Mouse (Mus musculus) CH12.LX (cell line): ENCODE measurements around the gene Eml2. TPM values are rescaled to one million over a fixed set of nuclear protein-coding genes. Genes with fewer than 3 reads are reported as not detected.

ENCODE experiments used
- DNase-seq: peaks from one replicate; pipeline ENCODE4 v3.0.0-alpha.2; 2013; ENCODE audit errors: extremely low read depth
- H3K27ac ChIP-seq: 2 replicates; pipeline ENCODE4 v1.5.1; 2012; ENCODE audit warnings: low read depth, mild to moderate bottlenecking, control low read depth, moderate library complexity; ENCODE audit not compliant: insufficient read depth
- H3K27me3 ChIP-seq: replicated peaks from 2 replicates; pipeline ENCODE3; 2012; ENCODE audit warnings: inconsistent platforms
- H3K36me3 ChIP-seq, 2 experiments: replicated peaks in 1 of 2; 2 replicates each; pipeline versions ENCODE3 to v1.6.1; 2012; ENCODE audit warnings: inconsistent platforms in 1 of 2, low read length in 1 of 2, mild to moderate bottlenecking in 1 of 2, mixed read lengths in 1 of 2, moderate library complexity in 1 of 2; ENCODE audit not compliant: control insufficient read depth in 1 of 2, insufficient read depth in 1 of 2
- H3K4me1 ChIP-seq, 2 experiments: 2 replicates each; pipeline ENCODE4 v1.6.1; 2012; ENCODE audit warnings: inconsistent platforms in 1 of 2, moderate library complexity in 1 of 2; ENCODE audit not compliant: insufficient read depth in 2 of 2, control insufficient read depth in 1 of 2
- H3K4me2 ChIP-seq: 2 replicates; pipeline ENCODE4 v1.6.1; 2012; ENCODE audit warnings: low read depth, mild to moderate bottlenecking, control low read depth; ENCODE audit not compliant: poor library complexity, insufficient read depth, severe bottlenecking
- H3K4me3 ChIP-seq, 3 experiments: fragments of 150-350 bp in 1 of 3; sonication (generic) in 1 of 3; replicated peaks in 1 of 3; 2 replicates each; pipeline versions ENCODE3 to v1.5.1; 2011 to 2012; ENCODE audit warnings: low read depth in 2 of 3, low read length in 2 of 3, mild to moderate bottlenecking in 2 of 3, moderate library complexity in 2 of 3, control low read depth in 1 of 3, improper control_type of control experiment in 1 of 3, inconsistent platforms in 1 of 3, mixed read lengths in 1 of 3; ENCODE audit not compliant: poor library complexity in 1 of 3
- H3K79me2 ChIP-seq: replicated peaks from 2 replicates; pipeline ENCODE4 v1.6.1; 2012; ENCODE audit warnings: mild to moderate bottlenecking, moderate library complexity; ENCODE audit not compliant: control insufficient read depth, poor library complexity, insufficient read depth, severe bottlenecking; ENCODE audit errors: extremely low read depth
- H3K9ac ChIP-seq: 2 replicates; pipeline ENCODE4 v1.6.1; 2012; ENCODE audit warnings: low read depth, mild to moderate bottlenecking, control low read depth, moderate library complexity; ENCODE audit not compliant: insufficient read depth
- H3K9me3 ChIP-seq: replicated peaks from 2 replicates; pipeline ENCODE3; 2012; ENCODE audit warnings: low read length, inconsistent platforms, mixed read lengths
- CHD1 ChIP-seq: IDR thresholded peaks from 2 replicates; pipeline ENCODE4 v1.6.1; 2012; ENCODE audit warnings: low read depth, low read length, improper control_type of control experiment, inconsistent platforms
- E2F4 ChIP-seq: IDR thresholded peaks from 2 replicates; pipeline ENCODE4 v1.6.1; 2011; ENCODE audit warnings: low read depth, low read length, improper control_type of control experiment; ENCODE audit not compliant: insufficient replicate concordance
- GABPA ChIP-seq: IDR thresholded peaks from 2 replicates; pipeline ENCODE4 v1.6.1; 2012; ENCODE audit warnings: low read depth, low read length, improper control_type of control experiment, inconsistent platforms; ENCODE audit not compliant: insufficient replicate concordance
- HCFC1 ChIP-seq: IDR thresholded peaks from 2 replicates; pipeline ENCODE4 v1.6.1; 2012; ENCODE audit warnings: low read depth, mild to moderate bottlenecking, inconsistent platforms, low read length, improper control_type of control experiment
- IRF4 ChIP-seq: IDR thresholded peaks from 2 replicates; pipeline ENCODE4 v1.6.1; 2014; ENCODE audit warnings: low read depth, mild to moderate bottlenecking, inconsistent platforms, low read length, improper control_type of control experiment
- MAZ ChIP-seq: IDR thresholded peaks from 2 replicates; pipeline ENCODE4 v1.6.1; 2012; ENCODE audit warnings: low read depth, mild to moderate bottlenecking, inconsistent platforms, low read length, improper control_type of control experiment, moderate library complexity
- MYC ChIP-seq: IDR thresholded peaks from 2 replicates; pipeline ENCODE4 v1.6.1; 2011; ENCODE audit warnings: low read depth, mild to moderate bottlenecking, improper control_type of control experiment, low read length
- PAX5 ChIP-seq: IDR thresholded peaks from 2 replicates; pipeline ENCODE4 v1.6.1; 2012; ENCODE audit warnings: low read length, inconsistent platforms, mixed read lengths
- POLR2A ChIP-seq: IDR thresholded peaks from 2 replicates; pipeline ENCODE4 v1.6.1; 2011; ENCODE audit warnings: low read depth, mild to moderate bottlenecking, improper control_type of control experiment, low read length
- POLR2AphosphoS2 ChIP-seq: IDR thresholded peaks from 2 replicates; pipeline ENCODE4 v1.6.1; 2011; ENCODE audit warnings: low read depth, low read length, improper control_type of control experiment
- RAD21 ChIP-seq: IDR thresholded peaks from 2 replicates; pipeline ENCODE4 v1.6.1; 2011; ENCODE audit warnings: low read depth, mild to moderate bottlenecking, low read length, improper control_type of control experiment, moderate library complexity
- RCOR1 ChIP-seq: conservative IDR thresholded peaks from 2 replicates; pipeline ENCODE4 v1.6.1; 2012; ENCODE audit warnings: low read depth, mild to moderate bottlenecking, inconsistent platforms, low read length, improper control_type of control experiment
- SIN3A ChIP-seq: IDR thresholded peaks from 2 replicates; pipeline ENCODE4 v1.6.1; 2012; ENCODE audit warnings: low read length, improper control_type of control experiment, inconsistent platforms
- TBP ChIP-seq: conservative IDR thresholded peaks from 2 replicates; pipeline ENCODE4 v1.6.1; 2011; ENCODE audit warnings: low read depth, low read length, improper control_type of control experiment
- TCF12 ChIP-seq: IDR thresholded peaks from 2 replicates; pipeline ENCODE4 v1.6.1; 2014; ENCODE audit warnings: low read depth, mild to moderate bottlenecking, inconsistent platforms, low read length, improper control_type of control experiment
- USF1 ChIP-seq: IDR thresholded peaks from 2 replicates; pipeline ENCODE4 v1.6.1; 2014; ENCODE audit warnings: low read depth, mild to moderate bottlenecking, inconsistent platforms, low read length, improper control_type of control experiment
- ZNF384 ChIP-seq: IDR thresholded peaks from 2 replicates; pipeline ENCODE4 v1.6.1; 2012; ENCODE audit warnings: low read depth, low read length, improper control_type of control experiment, inconsistent platforms
- dilution Hi-C: fragments of 300-500 bp; cut with MboI; formaldehyde crosslinking; loops from 2 replicates; pipeline ENCODE4 v1.14.3; 2020; ENCODE audit warnings: low sequenced_read_pairs; ENCODE audit not compliant: extremely low pct_unique_long_range_greater_than_20kb, extremely low pct_ligation_motif_present
- in situ Hi-C: fragments of 300-500 bp; cut with MboI; formaldehyde crosslinking; loops from 3 replicates; pipeline ENCODE4 v1.14.3; 2019; ENCODE audit warnings: low sequenced_read_pairs, low pct_ligation_motif_present, low pct_unique_long_range_greater_than_20kb, mixed read lengths
- polyA plus RNA-seq: library from polyadenylated mRNA; unstranded; fragments of >175 nt; gene quantifications from 2 replicates; pipeline ENCODE4 v1.2.1, GENCODE M21; 2012; ENCODE audit warnings: low read depth; ENCODE audit not compliant: insufficient read length
- total RNA-seq, 2 experiments: library from RNA; depleted of rRNA; stranded (reverse); fragments of 300-350 nt in 1 of 2; fragments of >200 nt in 1 of 2; gene quantifications; 2 replicates each; pipeline ENCODE4 v1.2.3; 2012 to 2014

Eml2 gene
- total and polyA plus RNA-seq, 3 experiments, result 12.3 to 52.4 (median 29.1) TPM

DNA sequence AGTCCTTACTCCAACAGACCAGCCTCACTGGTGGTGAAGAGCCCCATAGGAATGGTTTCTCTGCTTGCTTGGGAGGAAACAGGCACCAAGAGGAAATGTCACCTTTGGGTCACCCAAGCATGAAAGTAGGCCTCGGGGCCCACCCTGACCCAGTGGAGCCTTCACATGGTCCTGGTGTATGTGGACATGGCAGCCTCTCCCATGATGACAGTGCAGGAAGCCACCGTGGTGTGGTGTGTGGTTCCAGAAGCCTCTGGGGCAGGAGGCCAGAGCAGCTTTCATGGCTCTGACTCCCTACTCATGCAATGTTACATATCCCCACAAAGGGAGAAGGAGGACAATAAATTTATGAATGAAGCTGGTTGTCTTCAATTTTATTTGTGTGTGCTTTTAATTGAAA is 71.3 kb downstream of the Eml2 start:
- TF ChIP-seq PAX5 (no peak), SIN3A (no peak), ZNF384 (no peak), HCFC1 (no peak), POLR2A (no peak), GABPA (no peak)
- in situ Hi-C loops (no loop called here), dilution Hi-C loops (no loop called here)
- Histone ChIP-seq H3K36me3 (peaks cover 13 to 59% of the 10 kb centered on the region in 2 experiments), H3K9ac (no peak overlapping the region), H3K4me3 (no peak overlapping the region), H3K27me3 (no peaks in the 10 kb centered on the region), H3K27ac (peak overlapping the region; percentile 21), H3K4me1 (peaks cover 14 to 29% of the 10 kb centered on the region in 2 experiments), H3K4me2 (no peak overlapping the region), H3K9me3 (no peaks in the 10 kb centered on the region), H3K79me2 (no peaks in the 10 kb centered on the region)
- no peak for DNase-seq

DNA sequence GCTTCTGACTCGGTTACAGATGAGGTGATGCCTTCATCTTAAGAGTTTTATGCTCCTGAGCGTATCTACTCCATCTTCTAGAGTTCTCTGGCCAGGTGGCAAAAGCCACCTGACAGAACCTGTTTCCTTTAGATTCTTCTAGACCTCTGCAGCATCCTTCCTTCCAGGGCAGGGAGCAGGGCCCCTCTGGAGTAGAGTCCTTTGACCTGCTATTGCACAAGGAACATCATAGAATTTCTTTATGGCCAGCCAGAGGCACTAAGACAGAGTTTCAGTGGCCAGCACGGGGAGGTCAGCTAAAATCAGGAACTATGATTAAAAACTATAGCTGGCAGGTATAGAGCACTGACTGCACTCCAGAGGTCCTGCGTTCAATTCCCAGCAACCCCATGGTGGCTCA is 75.9 kb downstream of the Eml2 start:
- in situ Hi-C loops, result no loop called here

DNA sequence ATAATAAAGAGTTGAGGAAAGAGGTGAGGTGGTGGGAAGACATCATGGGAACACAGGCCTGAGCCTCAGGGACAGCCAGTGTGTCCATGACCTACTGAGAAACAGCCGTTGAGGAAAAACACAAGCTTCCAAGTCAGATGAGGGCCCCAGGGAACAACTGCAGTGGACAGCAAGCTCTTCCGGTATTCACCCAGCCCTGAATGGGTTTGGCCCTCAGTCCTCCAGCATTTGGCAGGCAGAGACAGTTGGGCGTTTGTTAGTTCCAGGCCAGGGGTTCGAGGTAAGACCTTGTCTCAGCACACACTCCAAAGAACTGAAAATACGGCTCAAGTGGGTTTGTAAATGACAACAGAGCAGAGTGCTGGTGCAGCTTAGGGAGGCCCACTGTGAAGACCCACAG is 77.2 kb downstream of the Eml2 start:
- H3K4me1 ChIP-seq, result peaks cover 2 to 21% of the 10 kb centered on the region in 2 experiments; a peak in 3 of 4 replicates
- no peak overlapping the region for H3K27ac ChIP-seq
- H3K36me3 ChIP-seq, result peaks cover 32 to 73% of the 10 kb centered on the region in 2 experiments

More for the DNA sequence above, 75.9 kb downstream of the Eml2 start:
- H3K4me1 ChIP-seq, result peaks cover 8 to 16% of the 10 kb centered on the region in 2 experiments
- H3K4me3 ChIP-seq, result no peak overlapping the region
- peaks cover 19 to 65% of the 10 kb centered on the region in 2 experiments for H3K36me3 ChIP-seq
- no peaks in the 10 kb centered on the region for H3K27me3 ChIP-seq
- DNase-seq, result no peak
- H3K9ac ChIP-seq, result no peak overlapping the region
- dilution Hi-C loops, result no loop called here
- no peaks in the 10 kb centered on the region for H3K79me2 ChIP-seq
- no peak overlapping the region for H3K4me2 ChIP-seq
- H3K27ac ChIP-seq, result no peak overlapping the region
- H3K9me3 ChIP-seq, result no peaks in the 10 kb centered on the region
- TF ChIP-seq RAD21 (no peak), USF1 (no peak), IRF4 (no peak), CHD1 (no peak), SIN3A (no peak), TBP (no peak), MYC (no peak), TCF12 (no peak), PAX5 (no peak), POLR2AphosphoS2 (no peak), RCOR1 (no peak), HCFC1 (no peak), E2F4 (no peak)

More for the DNA sequence above, 77.2 kb downstream of the Eml2 start:
- H3K9me3 ChIP-seq, result no peaks in the 10 kb centered on the region
- H3K79me2 ChIP-seq, result no peaks in the 10 kb centered on the region
- no peak overlapping the region for H3K9ac ChIP-seq
- no peak overlapping the region for H3K4me2 ChIP-seq
- dilution Hi-C loops, result no loop called here
- in situ Hi-C loops, result no loop called here
- TF ChIP-seq RCOR1, result no peak
- no peak for TF ChIP-seq SIN3A
- no peak for TF ChIP-seq MAZ
- TF ChIP-seq, all 38 proteins: peak for 0
- H3K4me3 ChIP-seq, result no peak overlapping the region
- H3K27me3 ChIP-seq, result no peaks in the 10 kb centered on the region
- no peak for DNase-seq
